15 mouse cellular contexts compared by ENCODE assay signal in genomic region chr2:74679596-74679971, GRCm38 (mm10). TPM values are rescaled to one million over a fixed set of nuclear protein-coding genes. Genes with fewer than 3 reads are reported as not detected.
DNase-seq lines count a peak whose midpoint lies in the region; ATAC-seq and TF ChIP-seq lines count a peak whose summit lies in the region.
"Had no signal": no experiment of that assay in that cellular context is flagged by ENCODE, and none has a peak within 500 bp of the region (broad histone marks: within the 10 kb centered on the region; RNA-seq: fewer than 3 reads in every experiment).

No protein-coding gene starts in this region.

- no peaks in the 10 kb centered on the region for H3K36me3 ChIP-seq in heart, postnatal 0 days (replicated peaks; ENCODE audit: control insufficient read depth, insufficient read depth, low read length)
- no peaks in the 10 kb centered on the region for H3K36me3 ChIP-seq in ES-Bruce4 (ENCODE audit: control insufficient read depth, insufficient read depth, low read length, poor library complexity, severe bottlenecking)
- no peaks in the 10 kb centered on the region for H3K36me3 ChIP-seq in embryonic facial prominence, embryonic 14.5 days (ENCODE audit: control insufficient read depth, insufficient read depth, low read length)
- H3K36me3 ChIP-seq in limb, embryonic 15.5 days, result no peaks in the 10 kb centered on the region
- H3K36me3 ChIP-seq: lung, embryonic 15.5 days had no signal

- H3K9me3 ChIP-seq in heart, postnatal 0 days (replicated peaks; ENCODE audit: control insufficient read depth, low read length), result no peaks in the 10 kb centered on the region
- H3K9me3 ChIP-seq in ES-Bruce4 (replicated peaks; ENCODE audit: control insufficient read depth, insufficient read depth, low read length, poor library complexity, severe bottlenecking), result no peaks in the 10 kb centered on the region
- no peaks in the 10 kb centered on the region for H3K9me3 ChIP-seq in embryonic facial prominence, embryonic 14.5 days (ENCODE audit: control insufficient read depth, low read length)
- no peaks in the 10 kb centered on the region for H3K9me3 ChIP-seq in limb, embryonic 15.5 days
- H3K9me3 ChIP-seq: lung, embryonic 15.5 days had no signal

- no peak for TF ChIP-seq EP300 in heart, postnatal 0 days (IDR thresholded peaks at IDR 0.05; ENCODE audit: low read depth)
- TF ChIP-seq EP300 in ES-Bruce4 (IDR thresholded peaks at IDR 0.05; ENCODE audit: insufficient read depth, low read depth, low read length), result no peak

- H3K27ac ChIP-seq in heart, postnatal 0 days (ENCODE audit: low read depth), result no peak overlapping the region
- H3K27ac ChIP-seq in ES-Bruce4 (ENCODE audit: insufficient read depth, low read length), result no peak overlapping the region
- no peak overlapping the region for H3K27ac ChIP-seq in embryonic facial prominence, embryonic 14.5 days (replicated peaks; ENCODE audit: low read depth, low read length)
- H3K27ac ChIP-seq in limb, embryonic 15.5 days, result peak overlapping the region; percentile 94
- H3K27ac ChIP-seq: hindbrain, embryonic 14.5 days; lung, embryonic 15.5 days had no signal

- no peak for TF ChIP-seq CTCF in heart, postnatal 0 days (IDR thresholded peaks at IDR 0.05; ENCODE audit: low read depth)
- TF ChIP-seq CTCF in ES-Bruce4 (IDR thresholded peaks at IDR 0.05; ENCODE audit: low read depth, low read length), result no peak

- no peak overlapping the region for H3K9ac ChIP-seq in heart, postnatal 0 days (replicated peaks; ENCODE audit: low read depth, low read length)
- no peak overlapping the region for H3K9ac ChIP-seq in ES-Bruce4 (ENCODE audit: low read depth, poor library complexity, severe bottlenecking)
- no peak overlapping the region for H3K9ac ChIP-seq in embryonic facial prominence, embryonic 14.5 days (ENCODE audit: low read depth, low read length)
- peak overlapping the region; percentile 44 for H3K9ac ChIP-seq in limb, embryonic 15.5 days
- H3K9ac ChIP-seq: hindbrain, embryonic 14.5 days; lung, embryonic 15.5 days had no signal

- no peak for TF ChIP-seq POLR2A in ES-Bruce4 (IDR thresholded peaks at IDR 0.05; ENCODE audit: insufficient read depth, low read length)

- no peak for ATAC-seq in heart, postnatal 0 days (ENCODE audit: insufficient read depth, low read depth)
- no peak for ATAC-seq in embryonic facial prominence, embryonic 14.5 days (ENCODE audit: low read depth)
- no peak for ATAC-seq in limb, embryonic 15.5 days (ENCODE audit: insufficient number of reproducible peaks, low FRiP score, low TSS enrichment, low read depth)
- ATAC-seq: midbrain, embryonic 16.5 days had no signal

- 2% methylated on average over 26 of the region's 26 CpGs for WGBS in heart, postnatal 0 days
- under 1% methylated on average over 26 of the region's 26 CpGs for WGBS in embryonic facial prominence, embryonic 14.5 days
- WGBS in limb, embryonic 15.5 days, result under 1% methylated on average over 26 of the region's 26 CpGs

- H3K4me2 ChIP-seq in heart, postnatal 0 days (ENCODE audit: low read depth, low read length), result no peak overlapping the region
- no peak overlapping the region for H3K4me2 ChIP-seq in embryonic facial prominence, embryonic 14.5 days (ENCODE audit: low read depth, low read length)
- peak overlapping the region; percentile 65 for H3K4me2 ChIP-seq in limb, embryonic 15.5 days
- H3K4me2 ChIP-seq: hindbrain, embryonic 14.5 days; lung, embryonic 15.5 days had no signal

- no peak for DNase-seq in heart, postnatal 0 days (ENCODE audit: low spot score)
- no peak for DNase-seq in heart, adult 8-10 months (ENCODE audit: low spot score)
- no peak for DNase-seq in embryonic facial prominence, embryonic 14.5 days (ENCODE audit: low spot score)
- no peak for DNase-seq in layer of hippocampus, adult 8-10 months (ENCODE audit: low spot score in 2 of 2)
- no peak for DNase-seq in cerebellum, adult 18-20 months
- DNase-seq in frontal cortex, postnatal 14 days (ENCODE audit: low spot score in 2 of 2), result no peak
- DNase-seq: cerebellum, adult 9-10 months; gastrocnemius, postnatal 10 days; thymus, postnatal 4 days had no signal

- H3K4me1 ChIP-seq in heart, postnatal 0 days (ENCODE audit: control insufficient read depth, insufficient read depth), result peaks cover 9% of the 10 kb centered on the region; the same call in 1 of the 2 replicates
- no peaks in the 10 kb centered on the region for H3K4me1 ChIP-seq in ES-Bruce4 (ENCODE audit: control insufficient read depth, insufficient read depth, low read length)
- H3K4me1 ChIP-seq in embryonic facial prominence, embryonic 14.5 days (ENCODE audit: control insufficient read depth, insufficient read depth, low read length), result 0 out of 2 replicates have a peak, but pooled peaks cover 4% of the 10 kb centered on the region
- peaks cover 39% of the 10 kb centered on the region for H3K4me1 ChIP-seq in limb, embryonic 15.5 days

- peak overlapping the region; percentile 12; the same call in 1 of the 2 replicates for H3K4me3 ChIP-seq in heart, postnatal 0 days (ENCODE audit: low read depth, low read length)
- H3K4me3 ChIP-seq in ES-Bruce4 (ENCODE audit: low read depth, low read length), result peak overlapping the region; percentile 9; the same call in 1 of the 2 replicates
- 0 out of 2 replicates have a peak overlapping the region, but pooled peaks have one; percentile 3 for H3K4me3 ChIP-seq in embryonic facial prominence, embryonic 14.5 days (ENCODE audit: low read depth, low read length)
- peak overlapping the region; percentile 60 for H3K4me3 ChIP-seq in limb, embryonic 15.5 days
- H3K4me3 ChIP-seq: lung, embryonic 15.5 days had no signal

- H3K27me3 ChIP-seq in heart, postnatal 0 days (ENCODE audit: control insufficient read depth, insufficient read depth, low read length), result peaks cover 100% of the 10 kb centered on the region
- peaks cover 64% of the 10 kb centered on the region for H3K27me3 ChIP-seq in ES-Bruce4 (ENCODE audit: control insufficient read depth, insufficient read depth, low read length, poor library complexity, severe bottlenecking)
- H3K27me3 ChIP-seq in embryonic facial prominence, embryonic 14.5 days (replicated peaks; ENCODE audit: control insufficient read depth, insufficient read depth, low read length), result peaks cover 100% of the 10 kb centered on the region
- H3K27me3 ChIP-seq in limb, embryonic 15.5 days, result peaks cover 89% of the 10 kb centered on the region

RNA-seq across cellular contexts. Expression of gene Hoxd11, which starts 0.2 kb away (rescaled TPM):
- 0.11 TPM in 1 of 2 replicates, not detected in the other for total RNA-seq in heart, postnatal 0 days (2014; rRNA removed; ENCODE audit: low replicate concordance)
- polyA plus RNA-seq in heart, postnatal 0 days (2015; fragmentation: Nextera tagmentation; extraction: Ambion mirVana), result not detected in 2 replicates
- total RNA-seq in heart, adult 8-10 months (2022), result not detected
- polyA plus RNA-seq in ES-Bruce4 (2011; ENCODE audit: insufficient read depth, insufficient read length, low read depth, missing spikeins), result not detected in 2 replicates
- polyA plus RNA-seq in embryonic facial prominence, embryonic 14.5 days (2014; fragmentation: Nextera tagmentation; extraction: Ambion mirVana), result not detected in 2 replicates
- polyA plus RNA-seq in limb, embryonic 15.5 days (2015; fragmentation: Nextera tagmentation; extraction: Ambion mirVana), result 7.1 and 10.3 TPM in 2 replicates
- not detected for total RNA-seq in layer of hippocampus, adult 8-10 months (2022)
- total RNA-seq: left cerebral cortex, adult 8-10 months had no signal
- polyA plus RNA-seq: hindbrain, embryonic 14.5 days; lung, embryonic 15.5 days; midbrain, embryonic 16.5 days had no signal

RNA-seq across cellular contexts. Expression of gene Hoxd12, which starts 4.8 kb away (rescaled TPM):
- not detected in 2 replicates for total RNA-seq in heart, postnatal 0 days (2014; rRNA removed; ENCODE audit: low replicate concordance)
- polyA plus RNA-seq in heart, postnatal 0 days (2015; fragmentation: Nextera tagmentation; extraction: Ambion mirVana), result not detected in 2 replicates
- not detected for total RNA-seq in heart, adult 8-10 months (2022)
- polyA plus RNA-seq in ES-Bruce4 (2011; ENCODE audit: insufficient read depth, insufficient read length, low read depth, missing spikeins), result not detected in 2 replicates
- polyA plus RNA-seq in embryonic facial prominence, embryonic 14.5 days (2014; fragmentation: Nextera tagmentation; extraction: Ambion mirVana), result not detected in 2 replicates
- 27.0 and 30.6 TPM in 2 replicates for polyA plus RNA-seq in limb, embryonic 15.5 days (2015; fragmentation: Nextera tagmentation; extraction: Ambion mirVana)
- total RNA-seq in layer of hippocampus, adult 8-10 months (2022), result not detected
- total RNA-seq: gastrocnemius, postnatal 10 days; left cerebral cortex, adult 8-10 months had no signal
- polyA plus RNA-seq: hindbrain, embryonic 14.5 days; lung, embryonic 15.5 days; midbrain, embryonic 16.5 days had no signal

RNA-seq across cellular contexts. Expression of gene Hoxd13, which starts 11.5 kb away (rescaled TPM):
- total RNA-seq in heart, postnatal 0 days (2014; rRNA removed; ENCODE audit: low replicate concordance), result not detected in 2 replicates
- polyA plus RNA-seq in heart, postnatal 0 days (2015; fragmentation: Nextera tagmentation; extraction: Ambion mirVana), result not detected in 2 replicates
- total RNA-seq in heart, adult 8-10 months (2022), result not detected
- polyA plus RNA-seq in ES-Bruce4 (2011; ENCODE audit: insufficient read depth, insufficient read length, low read depth, missing spikeins), result not detected in 2 replicates
- polyA plus RNA-seq in embryonic facial prominence, embryonic 14.5 days (2014; fragmentation: Nextera tagmentation; extraction: Ambion mirVana), result not detected in 2 replicates
- 20.8 and 32.3 TPM in 2 replicates for polyA plus RNA-seq in limb, embryonic 15.5 days (2015; fragmentation: Nextera tagmentation; extraction: Ambion mirVana)
- total RNA-seq in layer of hippocampus, adult 8-10 months (2022), result not detected
- total RNA-seq: gastrocnemius, postnatal 10 days; left cerebral cortex, adult 8-10 months had no signal
- polyA plus RNA-seq: lung, embryonic 15.5 days; midbrain, embryonic 16.5 days had no signal

RNA-seq across cellular contexts. Expression of gene Hoxd10, which starts 12.1 kb away (rescaled TPM):
- not detected in 2 replicates for total RNA-seq in heart, postnatal 0 days (2014; rRNA removed; ENCODE audit: low replicate concordance)
- 0.08 TPM in 1 of 2 replicates, not detected in the other for polyA plus RNA-seq in heart, postnatal 0 days (2015; fragmentation: Nextera tagmentation; extraction: Ambion mirVana)
- under 1 TPM in 1 of 4 experiments, not detected in 3; 0.12 TPM for total RNA-seq in heart, adult 8-10 months (2022)
- not detected in 2 replicates for polyA plus RNA-seq in ES-Bruce4 (2011; ENCODE audit: insufficient read depth, insufficient read length, low read depth, missing spikeins)
- polyA plus RNA-seq in embryonic facial prominence, embryonic 14.5 days (2014; fragmentation: Nextera tagmentation; extraction: Ambion mirVana), result 0.37 and 0.45 TPM in 2 replicates
- 12.4 and 14.5 TPM in 2 replicates for polyA plus RNA-seq in limb, embryonic 15.5 days (2015; fragmentation: Nextera tagmentation; extraction: Ambion mirVana)
- total RNA-seq in layer of hippocampus, adult 8-10 months (2022), result not detected
- total RNA-seq: left cerebral cortex, adult 8-10 months had no signal
- polyA plus RNA-seq: hindbrain, embryonic 14.5 days; midbrain, embryonic 16.5 days had no signal

RNA-seq across cellular contexts. Expression of gene Hoxd9, which starts 17.9 kb away (rescaled TPM):
- total RNA-seq in heart, postnatal 0 days (2014; rRNA removed; ENCODE audit: low replicate concordance), result 0.84 TPM in 1 of 2 replicates, not detected in the other
- 0.08 and 0.12 TPM in 2 replicates for polyA plus RNA-seq in heart, postnatal 0 days (2015; fragmentation: Nextera tagmentation; extraction: Ambion mirVana)
- under 1 TPM; 0.22 to 0.49 (median 0.48) TPM for total RNA-seq in heart, adult 8-10 months (2022)
- polyA plus RNA-seq in ES-Bruce4 (2011; ENCODE audit: insufficient read depth, insufficient read length, low read depth, missing spikeins), result 0.52 and 0.75 TPM in 2 replicates
- polyA plus RNA-seq in embryonic facial prominence, embryonic 14.5 days (2014; fragmentation: Nextera tagmentation; extraction: Ambion mirVana), result 2.0 and 2.3 TPM in 2 replicates
- polyA plus RNA-seq in limb, embryonic 15.5 days (2015; fragmentation: Nextera tagmentation; extraction: Ambion mirVana), result 7.1 TPM in 2 replicates
- total RNA-seq in layer of hippocampus, adult 8-10 months (2022), result not detected
- total RNA-seq: left cerebral cortex, adult 8-10 months had no signal
- polyA plus RNA-seq: midbrain, embryonic 16.5 days had no signal

Comparison
In these comparisons a context has a peak if more than half of its experiments do, and no peak if none do; other contexts are left out.
1. H3K4me3 ChIP-seq: peak in every context shown above with its lines; median percentile 60 in limb, embryonic 15.5 days; 12 in heart, postnatal 0 days; 9 in ES-Bruce4; 3 in embryonic facial prominence, embryonic 14.5 days.
2. RNA of gene Hoxd12, which starts 4.8 kb away (polyA plus RNA-seq): 27.0 to 30.6 TPM in limb, embryonic 15.5 days; not detected in heart, postnatal 0 days, not detected in ES-Bruce4 and not detected in embryonic facial prominence, embryonic 14.5 days; every median in the first group is over 10 times any median in the second.
3. RNA of gene Hoxd13, which starts 11.5 kb away (polyA plus RNA-seq): 20.8 to 32.3 TPM in limb, embryonic 15.5 days; not detected in ES-Bruce4, not detected in heart, postnatal 0 days and not detected in embryonic facial prominence, embryonic 14.5 days; every median in the first group is over 10 times any median in the second.